17 mouse cellular contexts compared by ENCODE assay signal in genomic region chr9:27208840-27209239, GRCm38 (mm10). TPM values are rescaled to one million over a fixed set of nuclear protein-coding genes. Genes with fewer than 3 reads are reported as not detected.
DNase-seq lines count a peak whose midpoint lies in the region; ATAC-seq and TF ChIP-seq lines count a peak whose summit lies in the region.
"Had no signal": no experiment of that assay in that cellular context is flagged by ENCODE, and none has a peak within 500 bp of the region (broad histone marks: within the 10 kb centered on the region; RNA-seq: fewer than 3 reads in every experiment).

No protein-coding gene starts in this region.

- no peaks in the 10 kb centered on the region for H3K36me3 ChIP-seq in hindbrain, postnatal 0 days (ENCODE audit: insufficient read depth, low read length)
- H3K36me3 ChIP-seq: embryonic facial prominence, embryonic 10.5 days; heart, embryonic 10.5 days had no signal

- H3K27me3 ChIP-seq in hindbrain, postnatal 0 days (ENCODE audit: insufficient read depth, low read length) = no peaks in the 10 kb centered on the region

- no peaks in the 10 kb centered on the region for H3K9me3 ChIP-seq in hindbrain, postnatal 0 days (ENCODE audit: low read length)
- H3K9me3 ChIP-seq: embryonic facial prominence, embryonic 10.5 days; forebrain, embryonic 13.5 days; heart, embryonic 10.5 days had no signal

- H3K9ac ChIP-seq in hindbrain, postnatal 0 days (replicated peaks; ENCODE audit: low read length) = no peak overlapping the region
- H3K9ac ChIP-seq: forebrain, embryonic 13.5 days; forebrain, postnatal 0 days; hindbrain, embryonic 14.5 days had no signal

- no peak overlapping the region for H3K4me3 ChIP-seq in hindbrain, postnatal 0 days (ENCODE audit: low read length)
- H3K4me3 ChIP-seq: embryonic facial prominence, embryonic 10.5 days; forebrain, embryonic 13.5 days; heart, embryonic 10.5 days had no signal

- no peaks in the 10 kb centered on the region for H3K4me1 ChIP-seq in hindbrain, postnatal 0 days (ENCODE audit: insufficient read depth, low read length)
- H3K4me1 ChIP-seq: embryonic facial prominence, embryonic 10.5 days had no signal

- intact Hi-C loops in left cerebral cortex, postnatal 4 days (cut with DNase I) = no loop called here

- DNase-seq in left cerebral cortex, adult 18-20 months (ENCODE audit: low spot score in 2 of 2) = peak; percentile 75 to 85
- DNase-seq in left cerebral cortex, postnatal 4 days = no peak
- peak; percentile 65 to 78 for DNase-seq in right cerebral cortex, adult 2 months (ENCODE audit: low spot score in 2 of 2)
- DNase-seq in right cerebral cortex, postnatal 4 days = no peak
- DNase-seq in right cerebral cortex, postnatal 36 days (ENCODE audit: low spot score in 2 of 2) = peak; percentile 49 to 81
- no peak for DNase-seq in hindbrain, postnatal 0 days (ENCODE audit: low spot score)
- DNase-seq: adrenal gland, adult 2 months; adrenal gland, postnatal 25 days; cerebellum, adult 2 months; cerebellum, postnatal 10 days; forebrain, postnatal 0 days; heart, adult 18-20 months; heart, postnatal 14 days had no signal

- ATAC-seq in hindbrain, postnatal 0 days = no peak
- ATAC-seq: forebrain, embryonic 13.5 days; forebrain, postnatal 0 days had no signal

- no peak overlapping the region for H3K4me2 ChIP-seq in hindbrain, postnatal 0 days (ENCODE audit: low read depth, low read length)
- H3K4me2 ChIP-seq: forebrain, embryonic 13.5 days; hindbrain, embryonic 14.5 days had no signal

- no peak for TF ChIP-seq CTCF in hindbrain, postnatal 0 days (IDR thresholded peaks at IDR 0.05; ENCODE audit: low read depth)

- H3K27ac ChIP-seq in hindbrain, postnatal 0 days = no peak overlapping the region
- H3K27ac ChIP-seq: embryonic facial prominence, embryonic 10.5 days; forebrain, embryonic 13.5 days; heart, embryonic 10.5 days; hindbrain, embryonic 14.5 days had no signal

- WGBS in hindbrain, postnatal 0 days = 74% methylated on average over 3 of the region's 3 CpGs

RNA-seq across cellular contexts. Expression of gene Jam3, which starts 53.6 kb away (rescaled TPM):
- 10 to 100 TPM; 27.3 to 32.7 TPM for total RNA-seq in left cerebral cortex, adult 18-20 months (2021)
- 10 to 100 TPM; 21.6 to 22.4 TPM for total RNA-seq in left cerebral cortex, postnatal 4 days (2021)
- total RNA-seq in hindbrain, postnatal 0 days (2014; rRNA removed) = 33.8 and 37.6 TPM in 2 replicates
- polyA plus RNA-seq in hindbrain, postnatal 0 days (2015; fragmentation: Nextera tagmentation; extraction: Ambion mirVana) = 28.9 and 32.6 TPM in 2 replicates

Comparison
In these comparisons a context has a peak if more than half of its experiments do, and no peak if none do; other contexts are left out.
1. DNase-seq: peak in left cerebral cortex, adult 18-20 months (2 of 2), right cerebral cortex, adult 2 months (2 of 2) and right cerebral cortex, postnatal 36 days (2 of 2); none in left cerebral cortex, postnatal 4 days (single experiment), right cerebral cortex, postnatal 4 days (single experiment) and hindbrain, postnatal 0 days (single experiment).